Mouse (Mus musculus) adrenal gland, adult (tissue): ENCODE measurements around the gene Tmem131.

Experiments used
- DNase-seq, 2 experiments: peaks; one replicate each; pipeline ENCODE4 v3.0.0; 2022 to 2023; ENCODE audit warnings: low spot score in 1 of 2; ENCODE audit not compliant: inconsistent age in 2 of 2

The Tmem131 gene

DNA sequence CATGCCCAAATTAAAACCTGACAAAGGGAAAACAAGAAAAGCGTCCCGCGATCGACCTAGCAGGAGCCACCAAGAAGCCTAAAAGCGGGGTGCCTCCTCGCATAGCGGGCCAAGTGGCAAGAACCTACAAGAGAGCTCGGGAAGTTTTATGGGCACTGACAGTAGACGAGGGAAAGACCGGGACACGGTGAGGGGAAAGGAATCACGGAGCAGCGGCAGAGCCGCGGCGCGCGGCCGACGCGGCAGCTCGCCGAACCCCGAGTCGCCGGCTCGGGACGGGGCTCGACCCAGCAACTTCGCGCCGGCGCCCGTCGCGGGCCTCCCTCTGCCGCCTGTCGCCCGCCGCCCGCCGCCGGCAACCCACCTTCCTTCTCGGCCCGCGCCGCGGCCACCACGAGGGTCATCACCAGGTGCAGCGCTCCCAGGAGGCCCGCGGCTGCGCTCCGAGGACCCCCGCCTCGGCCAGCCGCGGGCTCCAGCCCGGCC lies 4.6 kb downstream of the Tmem131 start:
- DNase-seq: peak; percentile 58 to 82

DNA sequence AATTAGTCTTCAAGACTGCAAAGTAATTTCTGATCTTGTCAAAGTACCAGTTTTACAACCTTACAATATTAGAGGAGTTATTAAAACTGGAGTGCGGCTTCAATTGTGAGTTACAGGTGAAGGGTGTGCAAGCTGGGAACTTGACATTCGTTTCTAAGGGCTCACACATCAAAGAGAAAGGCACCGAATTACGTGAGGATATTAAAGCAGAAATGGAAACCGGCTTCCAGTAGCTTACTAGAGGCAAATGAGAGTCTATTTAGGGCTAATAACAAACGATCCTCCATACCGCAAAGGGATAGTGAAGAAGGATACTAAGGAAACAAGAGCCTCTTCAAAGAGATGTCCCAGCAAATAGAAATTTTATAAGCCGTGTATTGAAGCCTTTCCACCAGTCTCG lies 5.1 kb downstream of the Tmem131 start:
- DNase-seq: no peak

DNA sequence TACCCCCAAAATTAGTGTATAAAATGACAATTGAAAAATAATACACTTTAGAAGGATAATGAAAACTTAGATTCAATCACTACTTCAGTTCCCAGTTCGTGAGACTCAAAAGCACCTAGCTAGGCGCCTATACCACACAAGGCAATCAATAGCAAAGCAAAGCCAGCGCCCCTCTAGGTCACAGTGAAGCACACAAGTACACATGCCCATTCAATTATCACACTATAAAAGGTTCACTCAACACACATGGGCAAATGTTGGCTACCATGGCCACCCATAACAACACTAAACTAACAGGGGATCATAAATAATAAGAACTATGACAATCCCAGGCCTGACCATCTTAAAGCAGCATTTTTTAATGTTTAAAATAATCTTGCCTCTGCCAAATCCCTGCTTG lies 5.8 kb downstream of the Tmem131 start:
- no peak for DNase-seq

DNA sequence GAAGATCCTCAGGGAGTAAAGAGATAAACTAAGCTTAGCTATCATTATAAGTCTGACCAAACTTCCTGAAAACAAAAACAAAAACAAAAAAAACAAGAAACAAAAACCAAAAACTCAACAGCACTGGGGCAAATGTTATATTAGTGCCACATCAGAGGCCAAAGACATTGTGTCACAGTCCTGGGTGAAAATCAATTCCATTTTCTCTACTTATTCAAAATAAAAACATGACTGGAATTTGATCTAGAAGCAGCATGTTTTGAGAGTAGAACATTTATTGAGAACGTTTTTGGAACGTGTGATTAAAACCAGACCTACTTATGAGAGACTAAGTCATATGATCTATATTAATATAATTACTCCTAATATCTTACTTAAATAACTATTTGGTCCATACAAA lies 6.5 kb downstream of the Tmem131 start:
- no peak for DNase-seq

DNA sequence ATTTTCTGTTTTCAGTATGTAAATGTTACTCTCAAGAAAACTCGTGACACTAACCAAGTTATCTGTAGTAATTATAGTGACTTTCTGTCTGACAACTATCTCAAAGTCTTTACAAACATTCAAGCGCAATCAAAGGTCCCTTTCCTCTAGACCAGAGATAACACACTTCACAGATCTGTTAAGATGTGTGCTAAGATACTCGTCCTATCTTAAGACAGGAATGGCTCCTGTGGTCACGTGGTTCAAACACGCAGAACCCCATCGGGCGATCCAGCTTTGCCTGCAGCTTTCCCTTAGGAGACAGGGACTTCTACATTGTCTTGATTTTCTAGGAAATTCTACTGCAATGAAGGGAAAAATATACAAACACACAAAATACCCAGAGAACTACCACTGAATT lies 6.9 kb downstream of the Tmem131 start:
- DNase-seq: no peak

DNA sequence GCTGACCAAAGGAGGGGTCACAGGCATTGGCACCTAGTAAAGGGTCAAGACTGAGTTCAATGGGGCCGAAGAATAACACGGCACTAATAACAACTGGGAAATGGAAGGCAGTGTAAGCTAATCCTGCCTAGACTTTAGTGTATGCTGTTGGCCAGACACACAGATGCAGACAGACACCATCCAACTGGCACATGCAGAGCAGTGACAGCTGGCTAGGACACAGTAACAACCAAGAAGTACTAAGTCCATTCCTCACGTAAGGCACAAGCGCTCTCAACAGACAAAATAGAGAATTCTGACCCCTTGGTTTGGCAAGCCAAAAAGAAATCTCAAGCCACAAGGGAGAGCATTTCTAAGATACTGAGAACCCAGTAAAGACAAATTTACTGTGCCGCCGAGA lies 8.7 kb downstream of the Tmem131 start:
- no peak for DNase-seq

DNA sequence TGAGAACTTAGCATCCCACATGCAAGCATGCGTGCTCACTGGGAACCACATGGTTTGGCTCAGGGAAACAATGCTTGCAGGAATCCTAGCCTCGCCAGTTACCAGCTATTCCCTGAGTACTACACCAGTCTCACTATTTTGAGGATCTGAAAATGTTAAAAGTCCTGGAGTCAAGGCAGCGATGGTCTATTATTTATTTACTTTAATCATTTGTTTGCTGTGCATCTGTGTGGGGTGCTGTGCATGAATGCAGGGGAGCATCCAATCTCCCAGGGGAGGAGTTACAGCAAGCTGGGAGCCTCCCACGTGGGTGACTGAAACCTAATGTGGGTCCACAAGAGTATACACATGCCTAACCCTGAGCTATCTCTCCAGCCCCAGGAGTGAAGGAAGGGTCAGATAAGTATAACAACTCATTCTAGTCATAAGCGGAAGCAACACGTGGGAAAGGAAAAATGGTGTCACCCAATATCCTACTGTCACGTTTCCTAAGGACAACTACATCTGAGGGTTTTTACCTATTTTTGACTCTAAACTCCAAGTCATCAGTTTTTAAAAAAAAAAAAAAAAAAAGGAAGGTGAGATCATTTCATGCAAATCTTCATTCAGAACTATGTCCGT lies 9.4 kb downstream of the Tmem131 start:
- DNase-seq: no peak

DNA sequence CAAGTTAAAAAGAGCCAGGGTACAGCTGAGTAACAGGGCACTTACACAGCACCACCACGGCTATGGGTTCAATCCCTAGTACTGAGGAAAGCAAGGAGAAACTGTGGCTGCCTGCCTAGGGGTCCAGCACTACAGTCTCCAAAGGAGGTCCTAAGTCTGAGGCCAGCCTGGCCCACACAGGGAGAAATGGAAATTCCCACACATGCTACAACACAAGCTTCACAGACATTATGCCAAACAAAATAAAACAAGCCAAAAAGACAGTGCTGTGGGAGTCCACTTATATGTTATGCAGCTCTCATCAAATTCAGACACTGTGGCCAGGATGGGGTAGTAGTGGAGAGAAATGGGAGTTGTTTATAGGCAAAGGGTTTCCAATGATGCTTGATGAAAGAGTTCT lies 11.2 kb downstream of the Tmem131 start:
- no peak for DNase-seq

DNA sequence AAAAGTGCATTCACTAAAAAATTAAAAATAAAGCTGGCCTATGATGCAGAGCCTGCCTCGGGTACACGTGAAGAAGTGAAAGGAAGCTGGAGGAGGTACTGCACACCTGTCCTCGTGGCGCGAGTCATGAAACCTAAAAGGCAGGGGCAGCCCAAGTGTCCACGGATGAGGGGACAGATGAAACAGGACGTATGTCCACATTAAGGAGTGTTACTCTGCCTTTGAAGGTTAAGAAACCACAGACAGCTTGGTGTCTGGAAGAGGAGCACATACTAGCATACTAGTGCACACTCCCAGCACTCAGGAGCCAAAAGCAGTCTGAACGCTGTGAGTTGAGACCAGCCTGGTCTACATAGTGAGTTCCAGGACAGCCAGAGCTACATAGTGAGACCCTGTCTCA lies 12.6 kb downstream of the Tmem131 start:
- no peak for DNase-seq

DNA sequence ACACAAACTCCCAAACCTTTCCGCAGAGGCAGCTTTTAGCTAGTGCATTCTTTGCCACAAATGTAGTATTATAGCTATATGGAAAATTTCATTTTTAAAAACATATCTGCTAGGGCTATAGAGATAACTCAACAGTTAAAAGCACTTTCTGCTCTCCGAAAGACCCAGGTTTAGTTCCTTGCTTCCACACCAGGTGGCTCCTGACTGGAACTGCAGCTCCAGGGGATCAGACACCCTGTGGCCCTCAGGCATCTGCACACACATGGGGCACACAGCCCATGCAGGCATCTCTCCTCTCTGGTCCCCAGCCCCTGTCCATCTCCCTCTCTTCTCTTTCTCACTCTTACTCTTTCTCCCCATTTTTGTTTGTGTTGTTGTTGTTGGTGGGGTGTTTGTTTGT lies 13.5 kb downstream of the Tmem131 start:
- no peak for DNase-seq

DNA sequence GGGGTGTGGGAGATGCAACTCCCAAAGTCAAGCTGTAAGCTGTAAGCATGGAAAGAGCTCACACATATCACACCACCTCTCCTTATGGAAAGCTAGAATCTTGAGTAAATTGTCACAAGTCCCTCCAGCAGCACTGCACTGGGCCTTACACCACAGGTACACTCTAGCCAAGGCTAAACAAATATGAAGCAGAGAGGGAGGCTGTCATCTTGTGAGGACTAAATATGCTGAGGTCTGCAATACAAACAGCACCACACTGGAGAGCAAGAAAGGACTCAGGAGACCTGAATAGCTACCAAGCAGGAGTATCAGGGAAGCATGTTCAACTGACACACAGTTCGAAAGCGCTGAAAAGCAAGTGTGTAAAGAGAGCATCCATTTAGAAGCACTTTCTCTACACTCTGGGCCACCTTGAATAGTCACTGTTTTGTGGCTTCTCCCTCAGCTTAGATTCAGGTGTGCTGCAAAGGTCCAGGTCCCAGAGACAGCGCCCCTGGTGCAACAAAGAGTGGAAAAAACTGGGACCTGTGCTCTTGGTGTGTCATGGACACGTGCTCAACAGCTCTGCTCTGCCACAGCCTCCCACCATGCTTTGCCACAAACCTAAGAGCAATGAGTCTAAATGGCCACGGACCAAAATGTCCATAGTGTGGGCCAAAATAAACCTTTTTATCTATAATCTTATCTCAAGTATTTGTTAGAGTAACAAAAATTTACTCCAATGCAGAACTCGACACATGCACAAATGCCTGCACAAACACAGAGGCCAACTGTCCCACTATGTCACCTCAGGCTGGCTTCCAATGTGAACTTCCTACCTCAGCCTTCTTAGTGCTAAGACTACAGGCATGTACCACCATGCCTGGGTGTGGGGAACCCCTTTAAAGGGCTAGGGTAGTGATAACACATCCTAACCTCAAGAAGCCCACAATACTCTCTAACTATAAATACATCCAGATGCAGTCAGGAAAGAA lies 14.8 kb downstream of the Tmem131 start:
- DNase-seq: no peak

DNA sequence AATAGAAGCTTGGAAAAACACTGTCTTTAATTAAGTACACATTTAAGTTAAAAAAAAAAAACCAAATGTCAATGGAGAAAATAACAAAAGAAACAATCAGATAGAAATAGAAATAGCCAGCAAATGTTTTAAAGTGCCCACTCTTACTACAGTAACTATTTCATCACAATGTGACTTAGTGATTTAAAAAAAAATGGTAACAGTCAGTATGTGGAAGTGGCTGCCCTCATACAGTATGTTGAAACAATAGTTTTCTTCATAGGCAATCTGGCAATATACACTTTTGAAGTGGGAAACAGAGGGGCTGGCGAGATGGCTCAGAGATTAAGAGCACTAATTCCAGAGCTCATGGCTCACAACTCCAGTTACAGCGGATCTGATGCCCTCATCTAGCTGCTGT lies 15.9 kb downstream of the Tmem131 start:
- DNase-seq: no peak

DNA sequence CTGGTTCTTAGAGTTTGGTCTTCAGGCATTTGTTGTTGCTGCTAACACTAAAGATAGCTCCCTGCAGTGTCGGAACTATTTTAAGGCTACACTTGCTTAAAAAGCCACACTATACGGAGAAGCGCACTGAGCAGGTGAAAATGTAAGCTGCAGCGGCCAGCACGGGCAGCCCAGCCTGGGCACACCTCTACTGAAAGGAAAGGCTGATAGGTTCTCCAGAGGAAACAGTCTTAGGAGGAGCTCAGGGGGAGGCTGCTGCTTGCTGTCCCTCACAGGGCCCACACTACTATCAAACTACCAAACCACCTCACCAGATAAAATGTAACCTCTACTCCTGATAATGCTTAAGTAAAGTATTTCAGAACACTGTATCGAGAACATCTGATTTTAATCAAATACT lies 16.7 kb downstream of the Tmem131 start:
- no peak for DNase-seq

DNA sequence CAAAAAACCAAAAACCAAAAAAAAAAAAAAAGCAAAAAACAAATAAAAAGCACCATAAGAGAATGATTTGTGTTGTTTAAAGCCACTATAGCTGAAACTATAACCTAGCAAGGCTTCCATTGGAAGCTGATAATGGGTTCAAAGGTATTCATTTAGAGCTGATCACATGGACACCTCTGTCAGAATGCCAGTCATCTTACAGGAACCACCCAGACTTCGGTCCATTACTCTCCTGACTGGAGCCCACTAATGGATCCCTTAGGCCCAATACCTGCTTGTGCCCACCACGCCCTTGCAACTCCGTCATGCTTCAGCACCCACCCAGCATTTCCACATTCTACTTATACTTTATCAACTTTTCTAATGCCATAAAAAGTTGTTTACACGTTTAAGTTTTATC lies 17.2 kb downstream of the Tmem131 start:
- DNase-seq: no peak

DNA sequence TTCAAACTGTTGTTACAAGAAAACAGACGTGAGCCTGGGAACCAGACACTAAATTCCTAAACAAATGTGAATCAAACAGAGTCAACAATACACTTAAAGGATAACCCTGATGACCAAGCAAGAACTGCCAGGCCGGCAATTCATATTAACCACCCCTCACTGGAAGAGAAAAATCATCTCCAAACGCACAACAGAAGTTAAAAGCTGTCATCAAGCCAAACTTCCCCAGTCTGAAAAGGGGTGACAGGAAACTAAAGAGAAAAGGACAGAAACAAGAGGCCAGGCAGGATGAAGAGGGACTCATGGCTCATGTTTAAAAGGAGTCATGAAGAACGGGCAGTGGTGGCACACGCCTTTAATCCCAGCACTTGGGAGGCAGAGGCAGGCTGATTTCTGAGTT lies 17.7 kb downstream of the Tmem131 start:
- no peak for DNase-seq

DNA sequence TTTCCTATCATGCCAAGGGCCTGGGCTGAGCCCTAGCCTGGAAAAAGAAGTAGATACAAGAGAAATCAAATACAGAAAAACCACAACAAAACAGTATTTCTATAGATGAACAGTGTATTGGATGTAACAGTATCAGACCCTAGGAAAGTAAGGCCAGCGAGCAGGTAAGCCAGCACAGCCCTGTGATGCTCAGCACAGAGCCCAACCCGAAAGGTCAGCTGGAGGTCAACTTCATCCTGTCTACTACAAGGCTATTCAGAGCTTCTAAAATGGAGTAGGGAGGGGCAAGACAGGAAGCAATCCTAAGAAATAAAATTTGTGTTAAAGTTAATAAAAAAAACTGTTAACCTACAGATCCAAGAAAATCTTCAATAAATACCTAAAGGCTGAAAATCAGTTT lies 18.6 kb downstream of the Tmem131 start:
- no peak for DNase-seq

DNA sequence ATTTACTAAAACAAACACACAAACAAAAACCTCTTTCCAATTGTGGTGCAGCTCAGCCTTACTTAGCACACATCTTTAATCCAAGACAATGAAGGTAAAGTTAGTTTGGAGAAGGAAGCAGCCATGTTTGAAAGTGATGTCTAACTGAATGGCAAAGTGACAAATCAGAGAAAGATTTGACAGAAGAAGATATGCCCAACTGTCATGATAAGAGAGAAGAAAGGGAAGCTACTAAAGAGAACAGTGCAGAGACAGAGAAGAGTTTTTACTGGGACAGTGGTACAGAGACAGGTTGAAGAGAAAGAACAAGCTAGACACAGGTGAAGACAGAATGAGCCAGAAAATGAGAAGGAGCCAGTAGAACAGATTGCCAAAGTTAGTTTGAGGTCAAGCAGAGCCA lies 19.6 kb downstream of the Tmem131 start:
- DNase-seq: no peak

DNA sequence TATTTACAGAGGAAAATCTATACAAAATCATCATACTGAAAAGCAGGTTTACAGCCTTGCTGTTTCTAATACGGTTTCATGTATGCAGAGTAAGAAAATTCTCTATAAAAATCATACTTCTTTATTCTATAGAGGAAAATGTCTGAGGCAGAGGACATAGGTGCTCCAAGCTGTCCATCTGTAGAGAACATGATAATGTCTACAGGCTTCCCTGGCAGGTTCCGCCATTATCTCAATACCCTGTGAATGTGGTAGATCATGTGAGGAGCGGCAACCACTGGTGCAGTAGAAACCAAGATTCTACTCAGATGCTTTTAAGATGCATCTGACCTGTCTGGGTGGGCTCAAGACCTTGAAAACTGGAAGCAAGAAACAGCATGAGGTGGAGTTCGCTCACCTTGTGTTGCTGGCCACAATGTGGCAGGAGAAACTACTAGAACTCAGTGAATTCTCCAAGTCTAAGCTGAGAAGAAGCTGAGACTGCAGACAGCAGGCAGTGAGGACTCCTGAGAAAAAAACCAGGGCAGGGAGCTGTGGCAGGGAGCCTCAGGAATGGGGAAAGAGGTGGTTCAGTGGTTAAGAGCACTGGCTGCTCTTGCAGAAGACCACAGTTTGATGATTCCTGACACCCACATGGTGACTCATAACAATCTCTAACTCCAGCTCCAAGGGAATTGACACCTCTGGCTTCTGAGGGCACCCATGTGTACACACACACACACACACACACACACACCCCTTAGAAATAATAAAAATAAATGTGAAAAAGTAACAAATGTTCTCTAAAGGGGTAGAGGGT lies 20.6 kb downstream of the Tmem131 start:
- DNase-seq: no peak

DNA sequence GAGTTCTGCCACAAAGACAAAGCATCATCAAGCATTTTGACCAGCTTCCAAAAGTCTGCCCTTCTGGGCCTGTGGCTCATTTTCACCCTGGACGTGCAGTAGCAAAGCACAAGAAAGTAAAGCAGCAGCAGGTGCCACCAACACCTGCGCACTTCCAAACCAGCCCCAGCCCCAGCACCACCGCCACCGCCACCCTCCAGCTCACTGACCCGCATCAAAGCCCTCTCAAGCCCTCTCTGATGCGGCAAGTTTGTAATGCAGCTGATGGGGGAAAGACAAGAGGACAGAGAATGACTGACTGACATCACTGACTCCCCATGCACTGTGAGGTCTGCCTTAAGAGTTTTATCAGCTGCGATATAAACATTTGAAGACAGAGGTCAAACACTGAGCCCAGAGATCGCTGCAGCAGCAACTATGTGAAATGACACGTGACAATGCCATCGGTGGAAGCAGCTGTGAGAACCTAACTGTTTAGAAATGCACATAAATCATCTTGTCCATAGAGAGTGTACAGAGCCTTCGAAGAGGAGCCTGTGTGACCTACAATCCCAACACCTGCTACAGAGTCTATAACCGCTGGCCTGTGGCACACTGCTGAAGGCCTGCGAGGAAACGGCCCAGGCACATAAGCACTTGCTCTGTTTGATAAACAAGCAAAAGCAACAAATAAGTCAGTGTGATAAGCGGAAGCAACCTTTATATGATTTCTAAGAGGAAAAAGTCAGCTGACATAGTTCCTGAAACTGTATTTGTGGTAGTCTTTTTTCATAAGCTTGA lies 21.7 kb downstream of the Tmem131 start:
- no peak for DNase-seq

DNA sequence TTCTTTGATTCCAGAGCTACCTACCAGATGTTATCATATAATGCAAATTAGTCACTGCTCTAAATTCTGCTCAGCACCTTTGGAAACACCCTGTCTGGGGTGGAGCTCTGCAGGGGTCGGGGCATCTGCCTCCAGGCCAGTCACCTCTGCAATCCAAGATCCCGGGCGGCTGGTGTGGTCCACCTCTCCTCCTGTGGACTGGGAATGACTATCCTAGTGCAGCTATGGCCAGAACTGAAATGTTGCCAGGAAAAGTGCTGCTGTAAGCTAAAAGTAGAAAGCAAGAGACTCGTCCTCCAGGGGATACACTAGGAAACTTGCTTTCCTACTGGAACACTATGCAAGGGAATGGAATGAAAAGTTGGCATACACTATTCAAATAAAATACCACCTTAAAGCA lies 22.7 kb downstream of the Tmem131 start:
- DNase-seq: peak in 1 of 2 experiments; percentile 52
